Mouse (Mus musculus): ENCODE measurements around the gene Olfr733. TPM values are rescaled to one million over a fixed set of nuclear protein-coding genes. Genes with fewer than 3 reads are reported as not detected.

Olfr733 gene
- polyA plus RNA-seq (2012; rRNA removed; ENCODE audit: low replicate concordance) = 0.14 and 0.40 TPM in 2 replicates

GRCm38 (mm10) chr14:50301422-50301821, at the start of gene Olfr733:
TSS of gene Olfr733 (minus strand) at chr14:50301522.

DNA sequence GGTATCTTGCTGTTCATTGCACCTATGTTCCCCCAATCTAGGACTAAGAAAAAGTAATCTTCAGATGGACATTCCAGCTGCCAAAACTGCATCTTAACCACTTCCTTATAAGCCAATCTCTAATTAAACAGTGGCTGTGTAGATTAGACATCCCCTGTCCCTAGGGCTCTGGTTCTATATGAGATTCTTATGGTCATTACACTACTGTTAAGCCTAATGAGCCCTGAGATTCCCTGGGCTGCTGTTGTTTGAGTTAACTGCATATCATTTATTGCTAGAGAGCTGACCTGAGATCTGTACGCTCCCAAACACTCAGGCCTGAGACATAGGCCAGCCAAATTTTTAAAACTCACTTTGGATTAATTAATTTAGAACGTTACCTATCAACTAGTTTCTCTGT, 47.5 kb upstream of the Olfr733 start, which contains the start of gene Olfr735:
Olfr735 (minus strand) TSS at position 77 of the 400 bp plus-strand sequence.

DNA sequence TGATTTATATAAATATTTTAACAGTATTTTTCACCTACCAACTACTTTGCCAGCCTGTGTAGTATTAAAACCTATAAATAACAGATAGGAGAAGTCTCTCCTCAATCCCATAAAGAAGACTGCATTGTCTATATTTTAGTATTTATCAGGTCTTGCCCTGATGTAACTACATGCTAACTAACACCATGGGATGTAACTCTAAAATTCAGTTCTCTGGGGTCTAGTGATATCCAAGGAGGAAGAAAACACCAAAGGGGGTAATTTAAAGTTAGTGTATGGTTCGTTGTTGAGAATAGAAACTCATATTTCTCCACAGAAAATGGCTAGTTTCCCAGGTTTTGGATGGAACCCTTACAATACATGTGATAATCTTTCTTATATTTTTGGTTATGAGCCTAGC, 25.3 kb upstream of the Olfr733 start, which contains the start of gene Olfr734:
Olfr734 (minus strand) TSS at position 101 of the 400 bp plus-strand sequence.

DNA sequence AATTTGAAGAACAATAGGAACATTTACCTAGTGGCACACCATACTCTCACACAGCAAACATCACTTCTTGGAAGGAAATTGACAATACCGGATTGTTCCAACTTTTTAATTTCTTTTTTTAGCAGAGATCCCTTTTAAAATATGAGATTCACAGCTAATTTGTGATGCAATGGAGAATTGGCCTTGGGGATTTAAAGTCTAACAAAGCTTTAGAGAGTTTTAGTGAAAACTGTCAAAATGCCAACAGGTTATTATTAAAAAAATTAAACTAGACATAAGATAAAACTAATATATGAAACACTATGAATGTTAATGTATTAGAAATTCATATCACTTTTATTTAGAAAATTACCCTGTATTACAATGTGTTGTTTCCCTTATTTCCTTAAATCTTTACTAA, 17.2 kb downstream of the Olfr733 start, which contains the start of gene Olfr732:
Olfr732 (minus strand) TSS at position 101 of the 400 bp plus-strand sequence.

Other genes with a start within 250 kb of the Olfr733 start
- not detected in 2 replicates for gene Olfr726, start 210.6 kb downstream of the Olfr733 start, polyA plus RNA-seq (2012; rRNA removed; ENCODE audit: low replicate concordance)
- gene Olfr727, start 178.3 kb downstream of the Olfr733 start, polyA plus RNA-seq (2012; rRNA removed; ENCODE audit: low replicate concordance) = not detected in 2 replicates
- not detected in 2 replicates for gene Olfr728, start 158.8 kb downstream of the Olfr733 start, polyA plus RNA-seq (2012; rRNA removed; ENCODE audit: low replicate concordance)
- not detected in 2 replicates for gene Olfr729, start 148.6 kb downstream of the Olfr733 start, polyA plus RNA-seq (2012; rRNA removed; ENCODE audit: low replicate concordance)
- gene Olfr730, start 113.3 kb downstream of the Olfr733 start, polyA plus RNA-seq (2012; rRNA removed; ENCODE audit: low replicate concordance) = 0.04 TPM in 1 of 2 replicates, not detected in the other
- 0.13 TPM in 1 of 2 replicates, not detected in the other for gene Olfr731, start 59.7 kb downstream of the Olfr733 start, polyA plus RNA-seq (2012; rRNA removed; ENCODE audit: low replicate concordance)
- gene Olfr732, start 17.3 kb downstream of the Olfr733 start, polyA plus RNA-seq (2012; rRNA removed; ENCODE audit: low replicate concordance) = not detected in 2 replicates
- not detected in 2 replicates for gene Olfr734, start 25.2 kb upstream of the Olfr733 start, polyA plus RNA-seq (2012; rRNA removed; ENCODE audit: low replicate concordance)
- gene Olfr735, start 47.4 kb upstream of the Olfr733 start, polyA plus RNA-seq (2012; rRNA removed; ENCODE audit: low replicate concordance) = 0.31 and 0.62 TPM in 2 replicates
- gene Tlr11, start 56.4 kb upstream of the Olfr733 start, polyA plus RNA-seq (2012; rRNA removed; ENCODE audit: low replicate concordance) = 1.6 and 3.3 TPM in 2 replicates
- gene Olfr736, start 79.6 kb upstream of the Olfr733 start, polyA plus RNA-seq (2012; rRNA removed; ENCODE audit: low replicate concordance) = not detected in 2 replicates
- not detected in 2 replicates for gene Olfr738, start 106.0 kb upstream of the Olfr733 start, polyA plus RNA-seq (2012; rRNA removed; ENCODE audit: low replicate concordance)
- gene Olfr739, start 117.1 kb upstream of the Olfr733 start, polyA plus RNA-seq (2012; rRNA removed; ENCODE audit: low replicate concordance) = not detected in 2 replicates
- gene Olfr740, start 144.0 kb upstream of the Olfr733 start, polyA plus RNA-seq (2012; rRNA removed; ENCODE audit: low replicate concordance) = not detected in 2 replicates
- gene Olfr741, start 171.2 kb upstream of the Olfr733 start, polyA plus RNA-seq (2012; rRNA removed; ENCODE audit: low replicate concordance) = not detected in 2 replicates
- not detected in 2 replicates for gene Olfr742, start 202.1 kb upstream of the Olfr733 start, polyA plus RNA-seq (2012; rRNA removed; ENCODE audit: low replicate concordance)
- gene Olfr743, start 220.3 kb upstream of the Olfr733 start, polyA plus RNA-seq (2012; rRNA removed; ENCODE audit: low replicate concordance) = not detected in 2 replicates